Mouse (Mus musculus) embryonic facial prominence, embryonic 12.5 days (tissue): Measurements from ENCODE around the gene Olig2. TPM values are rescaled to one million over a fixed set of nuclear protein-coding genes. Genes with fewer than 3 reads are reported as not detected.

ENCODE experiments used
- ATAC-seq: fragments of 200-750 bp; cut with Nextera tagmentation; 2 replicates; pipeline ENCODE4 v1.8.0; 2017; ENCODE audit not compliant: insufficient number of reproducible peaks, insufficient read depth, low FRiP score, low TSS enrichment
- H3K27ac ChIP-seq: fragments of 300-500 bp; sonication (generic); 2 replicates; pipeline ENCODE4 v1.5.1; 2016; ENCODE audit warnings: mild to moderate bottlenecking
- H3K27me3 ChIP-seq: fragments of 300-500 bp; sonication (generic); 2 replicates; pipeline ENCODE4 v1.6.1; 2016; ENCODE audit warnings: mild to moderate bottlenecking, moderate library complexity
- H3K36me3 ChIP-seq: fragments of 300-500 bp; sonication (generic); 2 replicates; pipeline ENCODE4 v1.6.1; 2016; ENCODE audit warnings: mild to moderate bottlenecking
- H3K4me1 ChIP-seq: fragments of 300-500 bp; sonication (generic); 2 replicates; pipeline ENCODE4 v1.6.1; 2016
- H3K4me2 ChIP-seq: fragments of 300-500 bp; sonication (generic); replicated peaks from 2 replicates; pipeline ENCODE4 v1.6.1; 2016; ENCODE audit warnings: mild to moderate bottlenecking, moderate library complexity
- H3K4me3 ChIP-seq: fragments of 300-500 bp; sonication (generic); 2 replicates; pipeline ENCODE4 v1.5.1; 2016; ENCODE audit warnings: mild to moderate bottlenecking
- H3K9ac ChIP-seq: fragments of 300-500 bp; sonication (generic); 2 replicates; pipeline ENCODE4 v1.6.1; 2016; ENCODE audit warnings: mild to moderate bottlenecking, moderate library complexity
- H3K9me3 ChIP-seq: fragments of 300-500 bp; sonication (generic); 2 replicates; pipeline ENCODE4 v1.6.1; 2016; ENCODE audit warnings: mild to moderate bottlenecking, moderate library complexity
- WGBS: fragments of 180-500 bp; shearing (Covaris S2); methylation state at CpG from one replicate; pipeline ENCODE4 v1.1.7; 2016; 5-methylcytosine and 5-hydroxymethylcytosine counted together
- polyA plus RNA-seq: library from polyadenylated mRNA; unstranded; fragments of >200 nt; fragmentation: Nextera tagmentation; extraction: Ambion mirVana; gene quantifications from 2 replicates; pipeline ENCODE4 v1.2.1, GENCODE M21; 2016

The Olig2 gene
- polyA plus RNA-seq, 1 experiment from 2014 or later: 2.9 TPM

GRCm38 (mm10) chr16:91217077-91217476 lies 8.2 kb upstream of the Olig2 start:
- Histone ChIP-seq H3K9me3 (peaks cover 3% of the 10 kb centered on the region), H3K36me3 (no peaks in the 10 kb centered on the region), H3K4me1 (peaks cover 7% of the 10 kb centered on the region; the same call in 1 of the 2 replicates), H3K9ac (no peak overlapping the region), H3K27ac (no peak overlapping the region), H3K4me2 (no peak overlapping the region), H3K4me3 (no peak overlapping the region), H3K27me3 (peaks cover 91% of the 10 kb centered on the region)
- 37% methylated on average over 6 of the region's 6 CpGs for WGBS
- ATAC-seq: no peak

- WGBS: 72% methylated on average over 6 of the region's 6 CpGs
- Histone ChIP-seq H3K27me3 (peaks cover 93% of the 10 kb centered on the region), H3K9me3 (peaks cover 3% of the 10 kb centered on the region), H3K27ac (no peak overlapping the region), H3K4me1 (peaks cover 11% of the 10 kb centered on the region; the same call in 1 of the 2 replicates), H3K36me3 (no peaks in the 10 kb centered on the region), H3K4me3 (no peak overlapping the region), H3K9ac (no peak overlapping the region), H3K4me2 (no peak overlapping the region)
- no peak for ATAC-seq
Measured at GRCm38 (mm10) chr16:91217948-91218347, 7.3 kb upstream of the Olig2 start.

GRCm38 (mm10) chr16:91219246-91219645 lies 6.0 kb upstream of the Olig2 start:
- H3K27me3 ChIP-seq: peaks cover 93% of the 10 kb centered on the region
- WGBS: 13% methylated on average over 14 of the region's 14 CpGs
- peaks cover 11% of the 10 kb centered on the region; the same call in 1 of the 2 replicates for H3K4me1 ChIP-seq
- H3K9ac ChIP-seq: no peak overlapping the region
- H3K4me2 ChIP-seq: no peak overlapping the region
- H3K27ac ChIP-seq: no peak overlapping the region
- H3K4me3 ChIP-seq: no peak overlapping the region
- peaks cover 3% of the 10 kb centered on the region for H3K9me3 ChIP-seq
- H3K36me3 ChIP-seq: no peaks in the 10 kb centered on the region
- no peak for ATAC-seq

GRCm38 (mm10) chr16:91222171-91222642 lies 3.0 kb upstream of the Olig2 start:
- H3K4me1 ChIP-seq: peaks cover 25% of the 10 kb centered on the region; the same call in 1 of the 2 replicates
- H3K9ac ChIP-seq: no peak overlapping the region
- H3K27ac ChIP-seq: no peak overlapping the region
- H3K36me3 ChIP-seq: no peaks in the 10 kb centered on the region
- peaks cover 98% of the 10 kb centered on the region for H3K27me3 ChIP-seq
- ATAC-seq: no peak
- H3K4me3 ChIP-seq: peak overlapping the region; percentile 13
- H3K4me2 ChIP-seq: peak overlapping the region; percentile 16
- peaks cover 3% of the 10 kb centered on the region for H3K9me3 ChIP-seq
- WGBS: under 1% methylated on average over 25 of the region's 25 CpGs

- H3K4me2 ChIP-seq: peak overlapping the region; percentile 16
- H3K4me1 ChIP-seq: peaks cover 25% of the 10 kb centered on the region; the same call in 1 of the 2 replicates
- H3K4me3 ChIP-seq: peak overlapping the region; percentile 13; the same call in 1 of the 2 replicates
- H3K27me3 ChIP-seq: peaks cover 99% of the 10 kb centered on the region
- under 1% methylated on average over 27 of the region's 27 CpGs for WGBS
- H3K36me3 ChIP-seq: no peaks in the 10 kb centered on the region
- no peak overlapping the region for H3K9ac ChIP-seq
- H3K9me3 ChIP-seq: peaks cover 3% of the 10 kb centered on the region
- no peak overlapping the region for H3K27ac ChIP-seq
- no peak for ATAC-seq
Measured at GRCm38 (mm10) chr16:91222643-91223271, 2.5 kb upstream of the Olig2 start.

- H3K27ac ChIP-seq: no peak overlapping the region
- 2% methylated on average over 35 of the region's 35 CpGs for WGBS
- H3K9me3 ChIP-seq: no peaks in the 10 kb centered on the region
- 0 out of 2 replicates have a peak overlapping the region, but pooled peaks have one; percentile 16 for H3K4me2 ChIP-seq
- peaks cover 100% of the 10 kb centered on the region for H3K27me3 ChIP-seq
- H3K36me3 ChIP-seq: no peaks in the 10 kb centered on the region
- H3K9ac ChIP-seq: no peak overlapping the region
- peaks cover 25% of the 10 kb centered on the region; the same call in 1 of the 2 replicates for H3K4me1 ChIP-seq
- ATAC-seq: no peak
- H3K4me3 ChIP-seq: no peak overlapping the region
Measured at GRCm38 (mm10) chr16:91223327-91224067, 1.8 kb upstream of the Olig2 start.

- H3K9ac ChIP-seq: no peak overlapping the region
- no peaks in the 10 kb centered on the region for H3K9me3 ChIP-seq
- peaks cover 97% of the 10 kb centered on the region for H3K27me3 ChIP-seq
- no peak overlapping the region for H3K4me2 ChIP-seq
- no peak overlapping the region for H3K27ac ChIP-seq
- H3K4me3 ChIP-seq: no peak overlapping the region
- peaks cover 25% of the 10 kb centered on the region; the same call in 1 of the 2 replicates for H3K4me1 ChIP-seq
- no peak for ATAC-seq
- 6% methylated on average over 10 of the region's 10 CpGs for WGBS
- H3K36me3 ChIP-seq: no peaks in the 10 kb centered on the region
Measured at GRCm38 (mm10) chr16:91224068-91224402, 1.2 kb upstream of the Olig2 start.

- Histone ChIP-seq H3K9ac (no peak overlapping the region), H3K4me1 (peaks cover 25% of the 10 kb centered on the region; the same call in 1 of the 2 replicates), H3K9me3 (no peaks in the 10 kb centered on the region), H3K36me3 (no peaks in the 10 kb centered on the region), H3K4me3 (peak overlapping the region; percentile 24), H3K27me3 (peaks cover 96% of the 10 kb centered on the region), H3K27ac (no peak overlapping the region), H3K4me2 (peak overlapping the region; percentile 46)
- WGBS: 1% methylated on average over 26 of the region's 26 CpGs
- no peak for ATAC-seq
Measured at GRCm38 (mm10) chr16:91224481-91225232, 600 bp upstream of the Olig2 start.

GRCm38 (mm10) chr16:91226038-91226882 lies 1.0 kb downstream of the Olig2 start:
- WGBS: under 1% methylated on average over 60 of the region's 60 CpGs
- Histone ChIP-seq H3K9ac (no peak overlapping the region), H3K27me3 (peaks cover 96% of the 10 kb centered on the region), H3K4me1 (peaks cover 20% of the 10 kb centered on the region; the same call in 1 of the 2 replicates), H3K27ac (no peak overlapping the region), H3K36me3 (no peaks in the 10 kb centered on the region), H3K9me3 (no peaks in the 10 kb centered on the region), H3K4me3 (peak overlapping the region; percentile 24; the same call in 1 of the 2 replicates), H3K4me2 (peak overlapping the region; percentile 35)
- no peak for ATAC-seq

- H3K4me2 ChIP-seq: peak overlapping the region; percentile 35
- peaks cover 96% of the 10 kb centered on the region for H3K27me3 ChIP-seq
- no peaks in the 10 kb centered on the region for H3K36me3 ChIP-seq
- WGBS: under 1% methylated on average over 67 of the region's 85 CpGs
- H3K9me3 ChIP-seq: no peaks in the 10 kb centered on the region
- H3K27ac ChIP-seq: no peak overlapping the region
- peak overlapping the region; percentile 24 for H3K4me3 ChIP-seq
- peaks cover 19% of the 10 kb centered on the region; the same call in 1 of the 2 replicates for H3K4me1 ChIP-seq
- no peak for ATAC-seq
- no peak overlapping the region for H3K9ac ChIP-seq
Measured at GRCm38 (mm10) chr16:91226883-91227759, 1.9 kb downstream of the Olig2 start.
